Mouse (Mus musculus): Measurements from ENCODE around the gene Mmd2.

DNA sequence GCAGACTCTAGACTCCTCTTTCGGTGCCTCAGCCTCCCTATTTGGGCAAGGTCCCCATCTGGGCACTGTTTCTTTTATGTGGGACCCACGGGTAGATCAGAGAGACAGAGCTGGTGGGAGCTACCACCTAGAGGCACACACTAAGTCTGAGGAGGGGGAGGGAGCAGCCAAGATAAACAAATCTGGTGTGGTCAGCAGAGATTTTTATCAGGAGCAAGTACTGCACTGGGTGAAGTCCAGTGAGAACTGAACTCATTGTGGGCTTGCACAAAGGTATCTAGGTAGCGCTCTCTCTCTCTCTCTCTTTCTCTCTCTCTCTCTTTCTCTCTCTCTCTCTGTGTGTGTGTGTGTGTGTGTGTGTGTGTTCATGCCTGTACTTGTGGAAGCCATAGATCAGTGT is 5.9 kb upstream of the Mmd2 start:
- TF ChIP-seq CTCF (IDR thresholded peaks at IDR 0.05; ENCODE audit: low read depth, low read length): no peak
- no peak for TF ChIP-seq POLR2A (IDR thresholded peaks at IDR 0.05; ENCODE audit: extremely low read depth, insufficient read depth, low read length)

Measured in liver, adult 2 months (tissue).